Mouse (Mus musculus): ENCODE results near the gene Emilin2. TPM values are rescaled to one million over a fixed set of nuclear protein-coding genes. Genes with fewer than 3 reads are reported as not detected.

Emilin2 gene
- polyA plus RNA-seq, 1 experiment from 2014 or later: 5.2 TPM

GRCm38 (mm10) chr17:71251601-71252001, 60.2 kb downstream of the Emilin2 start:
- ATAC-seq (ENCODE audit: low read depth): no peak
- Histone ChIP-seq H3K4me1 (replicated peaks; ENCODE audit: control insufficient read depth, insufficient read depth, low read length) (peaks cover 8% of the 10 kb centered on the region; the same call in 1 of the 2 replicates), H3K36me3 (ENCODE audit: control insufficient read depth, insufficient read depth, low read length) (peaks cover 16% of the 10 kb centered on the region; the same call in 1 of the 2 replicates), H3K27me3 (ENCODE audit: control insufficient read depth, insufficient read depth, low read depth, low read length) (no peaks in the 10 kb centered on the region), H3K9ac (ENCODE audit: low read length) (no peak overlapping the region), H3K4me2 (ENCODE audit: low read depth, low read length) (no peak overlapping the region), H3K4me3 (ENCODE audit: low read length) (no peak overlapping the region), H3K9me3 (ENCODE audit: control insufficient read depth, low read length) (no peaks in the 10 kb centered on the region), H3K27ac (ENCODE audit: low read length) (no peak overlapping the region)
- WGBS: 72% methylated on average over 6 of the region's 6 CpGs

GRCm38 (mm10) chr17:71250819-71251600, 60.8 kb downstream of the Emilin2 start:
- Histone ChIP-seq H3K4me2 (ENCODE audit: low read depth, low read length) (no peak overlapping the region), H3K27me3 (ENCODE audit: control insufficient read depth, insufficient read depth, low read depth, low read length) (no peaks in the 10 kb centered on the region), H3K9me3 (ENCODE audit: control insufficient read depth, low read length) (no peaks in the 10 kb centered on the region), H3K4me1 (replicated peaks; ENCODE audit: control insufficient read depth, insufficient read depth, low read length) (peaks cover 8% of the 10 kb centered on the region; the same call in 1 of the 2 replicates), H3K9ac (ENCODE audit: low read length) (no peak overlapping the region), H3K27ac (ENCODE audit: low read length) (no peak overlapping the region), H3K4me3 (ENCODE audit: low read length) (no peak overlapping the region), H3K36me3 (ENCODE audit: control insufficient read depth, insufficient read depth, low read length) (peaks cover 16% of the 10 kb centered on the region; the same call in 1 of the 2 replicates)
- 0 out of 2 replicates have a peak, but pooled peaks have one; percentile 24 for ATAC-seq (ENCODE audit: low read depth)
- WGBS: 73% methylated on average over 16 of the region's 16 CpGs

- H3K4me2 ChIP-seq (ENCODE audit: low read depth, low read length): no peak overlapping the region
- no peak overlapping the region for H3K9ac ChIP-seq (ENCODE audit: low read length)
- H3K9me3 ChIP-seq (ENCODE audit: control insufficient read depth, low read length): no peaks in the 10 kb centered on the region
- H3K27me3 ChIP-seq (ENCODE audit: control insufficient read depth, insufficient read depth, low read depth, low read length): no peaks in the 10 kb centered on the region
- no peak overlapping the region for H3K4me3 ChIP-seq (ENCODE audit: low read length)
- no peak for ATAC-seq (ENCODE audit: low read depth)
- peaks cover 8% of the 10 kb centered on the region; the same call in 1 of the 2 replicates for H3K4me1 ChIP-seq (replicated peaks; ENCODE audit: control insufficient read depth, insufficient read depth, low read length)
- 74% methylated on average over 2 of the region's 2 CpGs for WGBS
- H3K36me3 ChIP-seq (ENCODE audit: control insufficient read depth, insufficient read depth, low read length): peaks cover 19% of the 10 kb centered on the region
- no peak overlapping the region for H3K27ac ChIP-seq (ENCODE audit: low read length)
Observed at GRCm38 (mm10) chr17:71250046-71250445, 61.7 kb downstream of the Emilin2 start.

- Histone ChIP-seq H3K27me3 (ENCODE audit: control insufficient read depth, insufficient read depth, low read depth, low read length) (no peaks in the 10 kb centered on the region), H3K4me2 (ENCODE audit: low read depth, low read length) (no peak overlapping the region), H3K27ac (ENCODE audit: low read length) (no peak overlapping the region), H3K4me1 (replicated peaks; ENCODE audit: control insufficient read depth, insufficient read depth, low read length) (peaks cover 8% of the 10 kb centered on the region; the same call in 1 of the 2 replicates), H3K9ac (ENCODE audit: low read length) (no peak overlapping the region), H3K4me3 (ENCODE audit: low read length) (no peak overlapping the region), H3K9me3 (ENCODE audit: control insufficient read depth, low read length) (no peaks in the 10 kb centered on the region), H3K36me3 (ENCODE audit: control insufficient read depth, insufficient read depth, low read length) (peaks cover 28% of the 10 kb centered on the region)
- no peak for ATAC-seq (ENCODE audit: low read depth)
- WGBS: 67% methylated on average over 6 of the region's 6 CpGs
Observed at GRCm38 (mm10) chr17:71248963-71249362, 62.8 kb downstream of the Emilin2 start.

- Histone ChIP-seq H3K9ac (ENCODE audit: low read length) (no peak overlapping the region), H3K9me3 (ENCODE audit: control insufficient read depth, low read length) (no peaks in the 10 kb centered on the region), H3K4me2 (ENCODE audit: low read depth, low read length) (no peak overlapping the region), H3K27ac (ENCODE audit: low read length) (no peak overlapping the region), H3K4me1 (replicated peaks; ENCODE audit: control insufficient read depth, insufficient read depth, low read length) (peaks cover 2% of the 10 kb centered on the region; the same call in 1 of the 2 replicates), H3K27me3 (ENCODE audit: control insufficient read depth, insufficient read depth, low read depth, low read length) (no peaks in the 10 kb centered on the region), H3K36me3 (ENCODE audit: control insufficient read depth, insufficient read depth, low read length) (peaks cover 44% of the 10 kb centered on the region), H3K4me3 (ENCODE audit: low read length) (no peak overlapping the region)
- 86% methylated on average over 4 of the region's 4 CpGs for WGBS
- ATAC-seq (ENCODE audit: low read depth): no peak
Observed at GRCm38 (mm10) chr17:71246022-71246421, 65.8 kb downstream of the Emilin2 start.

GRCm38 (mm10) chr17:71245133-71245532, 66.6 kb downstream of the Emilin2 start:
- WGBS: 94% methylated on average over 15 of the region's 15 CpGs
- Histone ChIP-seq H3K9ac (ENCODE audit: low read length) (no peak overlapping the region), H3K4me1 (replicated peaks; ENCODE audit: control insufficient read depth, insufficient read depth, low read length) (no peaks in the 10 kb centered on the region; the same call in 1 of the 2 replicates), H3K4me2 (ENCODE audit: low read depth, low read length) (no peak overlapping the region), H3K4me3 (ENCODE audit: low read length) (no peak overlapping the region), H3K27ac (ENCODE audit: low read length) (no peak overlapping the region), H3K27me3 (ENCODE audit: control insufficient read depth, insufficient read depth, low read depth, low read length) (no peaks in the 10 kb centered on the region), H3K36me3 (ENCODE audit: control insufficient read depth, insufficient read depth, low read length) (peaks cover 48% of the 10 kb centered on the region), H3K9me3 (ENCODE audit: control insufficient read depth, low read length) (no peaks in the 10 kb centered on the region)
- ATAC-seq (ENCODE audit: low read depth): no peak

- Histone ChIP-seq H3K4me2 (ENCODE audit: low read depth, low read length) (no peak overlapping the region), H3K4me1 (replicated peaks; ENCODE audit: control insufficient read depth, insufficient read depth, low read length) (no peaks in the 10 kb centered on the region), H3K9me3 (ENCODE audit: control insufficient read depth, low read length) (no peaks in the 10 kb centered on the region), H3K36me3 (ENCODE audit: control insufficient read depth, insufficient read depth, low read length) (peaks cover 44% of the 10 kb centered on the region), H3K27ac (ENCODE audit: low read length) (no peak overlapping the region), H3K9ac (ENCODE audit: low read length) (no peak overlapping the region), H3K27me3 (ENCODE audit: control insufficient read depth, insufficient read depth, low read depth, low read length) (no peaks in the 10 kb centered on the region), H3K4me3 (ENCODE audit: low read length) (no peak overlapping the region)
- 90% methylated on average over 7 of the region's 7 CpGs for WGBS
- ATAC-seq (ENCODE audit: low read depth): no peak
Observed at GRCm38 (mm10) chr17:71242666-71243065, 69.1 kb downstream of the Emilin2 start.

GRCm38 (mm10) chr17:71240811-71241210, 71.0 kb downstream of the Emilin2 start:
- Histone ChIP-seq H3K27ac (ENCODE audit: low read length) (no peak overlapping the region), H3K9me3 (ENCODE audit: control insufficient read depth, low read length) (no peaks in the 10 kb centered on the region), H3K4me2 (ENCODE audit: low read depth, low read length) (no peak overlapping the region), H3K9ac (ENCODE audit: low read length) (no peak overlapping the region), H3K27me3 (ENCODE audit: control insufficient read depth, insufficient read depth, low read depth, low read length) (no peaks in the 10 kb centered on the region), H3K36me3 (ENCODE audit: control insufficient read depth, insufficient read depth, low read length) (peaks cover 35% of the 10 kb centered on the region), H3K4me1 (replicated peaks; ENCODE audit: control insufficient read depth, insufficient read depth, low read length) (no peaks in the 10 kb centered on the region), H3K4me3 (ENCODE audit: low read length) (no peak overlapping the region)
- WGBS: 92% methylated on average over 9 of the region's 9 CpGs
- ATAC-seq (ENCODE audit: low read depth): no peak

GRCm38 (mm10) chr17:71238494-71238893, 73.3 kb downstream of the Emilin2 start:
- Histone ChIP-seq H3K4me1 (replicated peaks; ENCODE audit: control insufficient read depth, insufficient read depth, low read length) (no peaks in the 10 kb centered on the region), H3K9ac (ENCODE audit: low read length) (no peak overlapping the region), H3K4me2 (ENCODE audit: low read depth, low read length) (no peak overlapping the region), H3K4me3 (ENCODE audit: low read length) (no peak overlapping the region), H3K9me3 (ENCODE audit: control insufficient read depth, low read length) (no peaks in the 10 kb centered on the region), H3K27me3 (ENCODE audit: control insufficient read depth, insufficient read depth, low read depth, low read length) (no peaks in the 10 kb centered on the region), H3K27ac (ENCODE audit: low read length) (no peak overlapping the region), H3K36me3 (ENCODE audit: control insufficient read depth, insufficient read depth, low read length) (peaks cover 20% of the 10 kb centered on the region)
- 94% methylated on average over 7 of the region's 7 CpGs for WGBS
- ATAC-seq (ENCODE audit: low read depth): no peak
